Mouse (Mus musculus) cerebral cortex, adult 2 months (tissue): ENCODE results near the gene Hyou1.

Source experiments
- WGBS: fragments of 180-500 bp; shearing (Covaris S2); methylation state at CpG from one replicate; pipeline ENCODE4 v1.1.7; 2018; 5-methylcytosine and 5-hydroxymethylcytosine counted together

Gene Hyou1

GRCm38 (mm10) chr9:44351396-44351795, 27.9 kb upstream of the Hyou1 start:
- 88% methylated on average over 4 of the region's 4 CpGs for WGBS

GRCm38 (mm10) chr9:44352337-44352736, 27.0 kb upstream of the Hyou1 start:
- WGBS: 87% methylated on average over 10 of the region's 10 CpGs

GRCm38 (mm10) chr9:44353142-44353541, 26.1 kb upstream of the Hyou1 start:
- WGBS: 89% methylated on average over 6 of the region's 6 CpGs

GRCm38 (mm10) chr9:44357207-44357606, 22.1 kb upstream of the Hyou1 start:
- WGBS: 68% methylated on average over 4 of the region's 4 CpGs

GRCm38 (mm10) chr9:44361190-44361917, 17.9 kb upstream of the Hyou1 start, which contains the start of gene Vps11:
Vps11 (minus strand) TSS chr9:44361670.
- under 1% methylated on average over 44 of the region's 44 CpGs for WGBS

GRCm38 (mm10) chr9:44361931-44362330, 17.4 kb upstream of the Hyou1 start:
- WGBS: 34% methylated on average over 4 of the region's 4 CpGs

- WGBS: 63% methylated on average over 3 of the region's 3 CpGs
These were observed 14.8 kb upstream of the Hyou1 start for GRCm38 (mm10) chr9:44364480-44364879.

GRCm38 (mm10) chr9:44376141-44376540, 3.1 kb upstream of the Hyou1 start:
- WGBS: 90% methylated on average over 6 of the region's 6 CpGs

- WGBS: 76% methylated on average over 2 of the region's 2 CpGs
These were observed 2.0 kb upstream of the Hyou1 start for GRCm38 (mm10) chr9:44377335-44377734.

- WGBS: 79% methylated on average over 5 of the region's 5 CpGs
These were observed 1.0 kb upstream of the Hyou1 start for GRCm38 (mm10) chr9:44378153-44378730.

- 4% methylated on average over 15 of the region's 15 CpGs for WGBS
These were observed 572 bp downstream of the Hyou1 start for GRCm38 (mm10) chr9:44379862-44380261.

- WGBS: 90% methylated on average over 13 of the region's 13 CpGs
These were observed 5.3 kb downstream of the Hyou1 start for GRCm38 (mm10) chr9:44384596-44384995.

- WGBS: 54% methylated on average over 3 of the region's 3 CpGs
These were observed 7.9 kb downstream of the Hyou1 start for GRCm38 (mm10) chr9:44387221-44387620.

- 57% methylated on average over 8 of the region's 8 CpGs for WGBS
These were observed 10.0 kb downstream of the Hyou1 start for GRCm38 (mm10) chr9:44389273-44389672.

- WGBS: 16% methylated on average over 4 of the region's 4 CpGs
These were observed 12.2 kb downstream of the Hyou1 start for GRCm38 (mm10) chr9:44391466-44391865.

- WGBS: under 1% methylated on average over 43 of the region's 43 CpGs
These were observed 17.6 kb downstream of the Hyou1 start, which contains the start of gene Slc37a4 for GRCm38 (mm10) chr9:44396684-44397411. Slc37a4 (plus strand) TSS chr9:44396852.

- 15% methylated on average over 4 of the region's 4 CpGs for WGBS
These were observed 18.8 kb downstream of the Hyou1 start for GRCm38 (mm10) chr9:44398087-44398486.

- 55% methylated on average over 9 of the region's 9 CpGs for WGBS
These were observed 19.3 kb downstream of the Hyou1 start for GRCm38 (mm10) chr9:44398551-44398950.

- WGBS: 63% methylated on average over 13 of the region's 13 CpGs
These were observed 20.0 kb downstream of the Hyou1 start for GRCm38 (mm10) chr9:44399114-44399794.

- WGBS: 72% methylated on average over 6 of the region's 6 CpGs
These were observed 20.5 kb downstream of the Hyou1 start for GRCm38 (mm10) chr9:44399795-44400114.

GRCm38 (mm10) chr9:44401081-44401480, 21.8 kb downstream of the Hyou1 start:
- 77% methylated on average over 4 of the region's 4 CpGs for WGBS

- WGBS: 79% methylated on average over 3 of the region's 3 CpGs
These were observed 25.7 kb downstream of the Hyou1 start for GRCm38 (mm10) chr9:44405011-44405410.
